Mouse (Mus musculus) adrenal gland, adult 8-10 months (tissue): ENCODE data around the gene Atp2b1. TPM values are rescaled to one million over a fixed set of nuclear protein-coding genes. Genes with fewer than 3 reads are reported as not detected.

Source experiments
- DNase-seq: peaks from one replicate; pipeline ENCODE4 v3.0.0; 2022
- total RNA-seq, 4 experiments: library from RNA; stranded (reverse); gene quantifications; 2 replicates each; pipeline ENCODE4 v1.2.4; 2022

The Atp2b1 gene
- total RNA-seq, 4 experiments from 2014 or later, result 48.0 to 69.1 (median 53.3) TPM

DNA sequence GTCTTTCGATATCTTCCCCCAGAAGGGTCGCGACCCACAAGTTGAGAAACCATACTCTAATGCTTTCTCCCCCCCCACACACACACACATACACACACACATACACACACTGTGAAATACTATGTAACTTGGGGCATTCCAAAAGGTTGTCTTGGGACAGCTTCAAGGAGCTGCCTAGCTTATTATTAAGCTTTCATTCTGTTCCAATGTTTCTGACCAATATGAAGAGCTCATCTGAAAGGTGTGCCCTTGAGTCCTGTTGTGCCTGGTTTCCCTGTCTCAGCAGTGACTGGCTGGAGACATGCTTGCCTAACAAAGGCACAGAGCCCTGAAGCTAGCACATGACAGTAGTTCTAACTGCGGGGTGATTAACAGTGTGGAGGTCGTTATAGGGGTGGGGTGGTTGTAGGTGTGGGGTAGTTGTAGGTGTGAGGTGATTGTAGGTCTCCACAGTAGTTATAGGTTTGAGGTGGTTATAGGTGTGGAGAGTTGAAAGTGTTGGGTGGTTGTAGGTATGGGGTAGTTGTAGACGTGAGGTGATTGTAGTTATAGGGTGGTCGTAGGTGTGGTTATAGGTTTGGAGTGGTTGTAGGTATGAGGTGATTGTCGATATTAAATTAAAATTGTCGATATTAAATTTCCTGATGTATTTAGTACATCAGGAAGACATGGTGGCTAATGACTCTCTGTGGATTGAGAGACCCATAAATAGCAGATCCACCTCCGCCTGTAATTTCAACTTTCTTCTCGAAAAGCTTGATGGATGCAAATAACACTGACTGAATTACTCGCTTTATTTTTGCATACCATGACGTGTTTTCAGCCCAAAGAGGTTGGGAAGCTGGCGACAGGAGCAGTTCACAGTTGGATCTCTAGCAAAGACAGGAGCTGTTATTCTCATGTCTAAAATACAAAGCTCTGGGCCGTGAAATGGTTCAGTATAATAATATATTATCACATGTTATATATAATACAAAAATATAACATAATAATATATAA is 119.9 kb downstream of the Atp2b1 start:
- no peak for DNase-seq

DNA sequence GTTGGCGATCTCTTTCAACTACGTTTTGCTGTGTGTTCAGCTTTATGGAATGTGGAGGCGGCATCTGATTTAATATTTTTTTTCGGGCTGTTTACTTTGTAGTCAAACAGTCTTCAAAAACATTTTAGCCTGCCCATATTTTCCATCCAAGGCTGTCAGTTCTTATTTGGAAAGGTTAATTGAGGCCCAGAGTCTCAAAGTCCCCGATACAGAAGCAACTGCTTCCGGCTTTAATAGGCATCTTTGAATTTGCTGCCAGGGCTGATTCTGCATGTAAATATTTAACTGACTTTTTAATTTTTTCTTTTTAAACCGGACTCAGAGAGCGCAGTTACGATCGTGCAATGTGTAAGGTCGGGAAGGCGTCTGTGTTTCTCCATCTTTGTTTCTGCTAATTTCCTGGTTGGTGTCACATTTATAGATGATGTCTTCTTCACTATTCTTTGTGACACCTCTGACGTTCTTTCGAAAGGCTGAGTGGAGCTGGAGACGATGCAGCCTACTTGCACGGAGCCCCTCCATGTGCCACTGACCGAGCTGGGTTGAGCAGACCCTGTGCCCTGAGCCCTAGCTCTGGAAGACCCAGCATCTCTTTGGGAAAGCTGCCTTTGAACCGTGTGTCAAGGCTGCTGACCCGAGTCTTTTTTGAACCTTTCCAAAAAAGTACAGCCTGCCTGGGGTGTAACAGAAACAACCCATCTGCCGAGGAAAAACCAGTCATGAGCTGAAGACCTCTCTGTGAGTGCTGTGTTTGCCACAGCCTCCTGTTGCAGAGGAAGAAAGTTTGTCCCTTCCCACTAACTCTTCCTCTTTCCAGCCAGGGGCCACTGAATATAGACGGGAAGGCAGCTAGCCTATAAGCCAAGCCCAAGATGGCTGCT is 123.2 kb downstream of the Atp2b1 start:
- no peak for DNase-seq

DNA sequence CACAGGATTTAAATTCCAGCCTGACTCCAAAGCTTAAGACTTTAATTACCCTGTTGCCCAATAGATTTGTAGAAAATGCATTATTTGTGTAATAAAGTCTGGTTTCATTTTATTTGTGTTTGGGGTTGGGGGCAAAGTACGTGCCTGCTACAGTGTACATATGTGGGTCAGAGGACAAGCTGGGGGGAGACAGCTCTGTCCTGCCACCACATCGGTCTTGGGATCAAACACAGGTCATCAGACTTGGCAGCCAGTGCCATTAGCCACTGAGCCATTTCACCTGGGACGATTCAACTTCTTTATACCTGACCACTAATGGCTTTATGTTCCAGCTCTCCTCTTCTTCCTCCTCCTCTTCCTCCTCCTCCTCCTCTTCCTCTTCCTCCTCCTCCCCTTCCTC is 124.7 kb downstream of the Atp2b1 start:
- no peak for DNase-seq

DNA sequence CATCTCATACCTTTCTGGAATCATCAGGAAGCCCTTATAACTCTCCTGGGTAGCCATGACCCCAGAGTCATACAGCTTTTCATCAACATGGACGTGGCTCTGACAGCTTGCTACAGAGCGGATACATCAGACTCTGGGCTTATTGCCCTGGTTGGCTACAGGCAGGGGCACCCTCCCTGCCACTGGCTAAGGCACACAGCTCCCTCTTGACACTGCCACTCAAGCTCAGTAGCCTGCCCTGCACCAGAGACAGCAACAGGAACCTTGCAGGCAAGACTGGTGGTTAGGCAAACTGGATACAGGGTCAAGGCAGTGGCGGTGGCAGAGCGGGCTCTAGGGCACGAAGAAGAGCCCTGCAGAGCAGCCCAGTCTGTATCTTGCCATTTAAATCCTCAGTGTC is 126.0 kb downstream of the Atp2b1 start:
- no peak for DNase-seq

DNA sequence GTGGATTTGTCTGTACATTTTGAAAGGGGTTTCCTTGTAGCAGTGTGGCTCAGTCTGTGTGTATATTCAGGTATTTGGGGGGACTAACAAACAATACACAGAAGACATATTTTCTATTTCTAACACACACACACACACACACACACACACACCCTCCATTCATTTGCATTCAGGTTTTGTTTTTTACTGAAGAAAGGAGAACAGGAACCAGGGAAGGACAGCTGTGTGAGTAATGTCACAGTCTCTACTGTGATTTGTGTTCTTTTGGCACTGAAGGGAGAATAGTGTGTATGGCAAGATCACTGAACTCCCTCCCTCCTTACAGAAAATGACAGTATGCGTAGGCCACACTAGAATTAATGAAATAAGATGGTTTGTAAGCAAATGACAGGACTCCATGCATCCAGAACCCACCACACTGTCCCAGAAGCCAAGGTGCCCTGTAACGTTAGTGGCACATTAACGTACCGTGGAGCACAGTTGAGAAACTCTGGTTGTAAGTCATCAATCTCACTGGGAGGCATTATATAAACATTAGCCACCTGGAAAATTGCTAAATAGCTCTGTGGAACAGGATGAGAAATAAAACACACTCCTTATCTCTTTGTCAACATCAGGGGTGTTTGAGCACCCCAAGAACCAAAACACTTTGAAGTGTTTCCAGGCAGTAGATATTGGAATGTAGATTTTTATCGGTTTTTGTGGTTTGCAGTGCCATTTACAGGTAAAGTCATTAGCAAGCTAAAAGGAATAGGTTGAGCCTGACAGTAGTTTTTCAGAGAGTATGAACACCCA is 132.7 kb downstream of the Atp2b1 start:
- DNase-seq, result no peak

DNA sequence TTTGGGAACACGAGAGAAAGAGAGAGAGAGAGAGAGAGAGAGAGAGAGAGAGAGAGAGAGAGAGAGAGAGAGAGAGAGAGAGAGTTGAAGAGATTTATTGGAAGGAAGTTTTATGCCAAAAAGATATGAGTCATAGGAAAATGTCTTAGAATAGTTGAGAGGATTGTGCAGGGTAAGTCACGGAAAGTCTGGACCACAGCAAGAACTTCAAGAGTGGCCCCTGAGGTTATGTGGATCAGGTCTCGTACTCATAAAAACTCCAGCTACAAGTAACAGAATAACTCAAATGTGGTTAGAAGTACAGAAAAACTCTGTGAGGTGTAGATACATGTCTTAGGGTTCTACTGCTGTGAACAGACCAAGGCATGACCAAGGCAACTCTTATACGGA is 133.3 kb downstream of the Atp2b1 start:
- no peak for DNase-seq

DNA sequence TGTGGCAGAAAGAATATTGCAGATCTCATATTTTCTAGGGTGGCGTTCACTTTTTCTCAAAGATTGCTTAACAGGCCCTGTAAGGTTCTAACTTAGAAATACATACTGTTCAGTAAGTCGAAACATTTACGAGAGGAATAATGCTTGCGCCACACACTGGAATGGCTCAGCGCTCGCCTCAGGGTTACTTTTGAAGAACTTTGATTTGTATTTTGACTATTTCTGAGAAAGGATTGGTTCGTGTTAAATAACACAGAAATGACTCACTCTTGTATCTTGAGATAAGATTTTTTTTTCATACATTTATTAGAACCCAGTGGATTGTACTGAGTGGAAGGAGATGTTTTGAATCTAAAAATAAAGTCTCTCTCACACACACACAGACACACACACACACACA is 135.9 kb downstream of the Atp2b1 start:
- peak; percentile 20 for DNase-seq

DNA sequence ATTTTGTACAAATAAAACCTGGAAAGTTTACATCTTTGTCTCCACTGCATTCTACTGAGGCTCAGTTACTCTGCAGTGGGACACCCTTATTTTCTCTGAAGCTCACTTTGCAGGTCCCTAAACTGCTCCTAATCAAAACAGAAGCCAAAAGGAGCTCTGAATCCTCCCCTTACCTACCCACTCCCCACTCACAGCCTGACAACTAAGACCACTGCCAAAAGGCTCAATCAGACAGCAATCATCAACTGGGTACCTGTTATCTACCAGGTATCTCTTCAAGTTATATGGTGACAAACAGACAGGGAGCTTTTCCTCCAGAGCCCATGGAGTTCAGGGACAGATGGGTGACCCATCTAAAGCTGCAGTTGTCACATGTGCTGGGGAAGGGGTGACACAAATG is 138.9 kb downstream of the Atp2b1 start:
- DNase-seq, result no peak

DNA sequence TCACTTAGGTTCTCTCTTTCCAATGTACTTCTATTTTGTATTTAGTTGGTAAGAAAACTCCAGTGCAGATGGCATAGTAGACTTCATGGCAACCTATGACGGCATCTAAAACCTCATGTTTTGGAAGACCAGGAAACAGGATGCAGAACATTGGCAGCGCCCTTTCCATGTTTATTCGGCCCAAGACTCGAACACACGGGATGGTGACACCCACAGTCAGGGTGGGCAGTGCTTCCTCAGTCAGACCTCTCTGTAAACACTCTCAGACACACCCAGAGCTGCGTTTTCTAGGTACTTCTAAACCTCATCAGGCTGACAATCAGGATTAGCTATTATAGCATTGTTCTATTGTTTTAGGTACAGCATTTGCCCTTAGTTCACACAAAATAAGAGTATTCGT is 146.4 kb downstream of the Atp2b1 start:
- DNase-seq, result no peak

DNA sequence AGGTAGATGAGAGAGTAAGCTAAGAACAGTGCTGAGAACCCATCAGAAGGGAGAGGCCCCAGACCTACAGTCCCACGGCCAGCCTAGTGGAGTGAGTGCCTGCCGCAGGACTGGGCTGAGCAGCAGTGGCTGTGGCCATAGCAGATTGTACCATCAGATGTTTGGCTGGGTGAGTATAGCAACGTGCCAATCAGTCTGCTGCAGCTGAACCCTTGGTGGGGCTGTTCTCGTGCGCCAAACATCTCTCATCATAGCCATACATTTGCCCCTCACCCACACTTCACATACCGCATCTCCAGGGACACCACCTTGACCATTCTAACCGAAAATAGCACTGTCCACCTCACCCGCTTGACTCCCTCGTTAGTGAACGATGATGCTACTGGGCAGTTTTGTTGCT is 147.2 kb downstream of the Atp2b1 start:
- no peak for DNase-seq

DNA sequence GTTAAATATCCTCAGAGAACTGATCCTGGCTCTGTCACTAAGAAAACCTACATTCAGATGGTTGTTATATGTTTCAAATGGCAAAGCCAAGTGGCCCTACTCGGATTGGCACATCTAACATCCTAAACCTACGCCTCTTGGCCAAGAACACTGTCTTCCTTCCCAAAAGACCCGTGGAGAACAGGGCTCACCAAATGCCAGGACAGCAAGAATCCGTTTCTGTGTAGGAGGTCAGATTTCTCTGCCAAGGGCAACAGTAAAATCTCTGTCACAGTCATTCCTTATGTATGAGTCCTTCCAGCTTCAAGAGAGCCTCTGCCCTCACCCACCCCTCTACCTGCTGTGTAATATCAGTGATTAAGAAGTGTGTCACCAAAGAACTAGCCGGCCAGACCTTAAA is 148.3 kb downstream of the Atp2b1 start:
- no peak for DNase-seq

Other genes starting within 250 kb of the Atp2b1 start
- gene Poc1b, start 192.6 kb downstream of the Atp2b1 start, total RNA-seq, result 10 to 100 TPM; 12.4 to 23.8 (median 18.0) TPM
- gene Galnt4, start 193.8 kb downstream of the Atp2b1 start, total RNA-seq, result 1 to 10 TPM; 7.0 to 7.6 (median 7.2) TPM
- gene Phxr2, start 211.9 kb downstream of the Atp2b1 start, total RNA-seq, result not detected